Comparison of ENCODE assay signal across 9 mouse cellular contexts in genomic region chr11:44741042-44741491, GRCm38 (mm10).
DNase-seq lines count a peak whose midpoint lies in the region; ATAC-seq lines count a peak whose summit lies in the region.
"Had no signal": no experiment of that assay in that cellular context is flagged by ENCODE, and none has a peak within 500 bp of the region (broad histone marks: within the 10 kb centered on the region; RNA-seq: fewer than 3 reads in every experiment).

No protein-coding gene starts in this region.

- no peak overlapping the region for H3K9ac ChIP-seq in lung, embryonic 16.5 days (ENCODE audit: low read length)
- H3K9ac ChIP-seq in limb, embryonic 13.5 days = no peak overlapping the region
- H3K9ac ChIP-seq: limb, embryonic 12.5 days had no signal

- H3K4me3 ChIP-seq in lung, embryonic 16.5 days (ENCODE audit: low read length) = 0 out of 2 replicates have a peak overlapping the region, but pooled peaks have one; percentile 10
- H3K4me3 ChIP-seq in limb, embryonic 13.5 days = no peak overlapping the region
- H3K4me3 ChIP-seq: limb, embryonic 12.5 days had no signal

- H3K4me1 ChIP-seq in lung, embryonic 16.5 days (replicated peaks; ENCODE audit: control insufficient read depth, insufficient read depth, low read length) = peaks cover 5% of the 10 kb centered on the region; the same call in 1 of the 2 replicates
- peaks cover 42% of the 10 kb centered on the region for H3K4me1 ChIP-seq in limb, embryonic 13.5 days

- peaks cover 6% of the 10 kb centered on the region for H3K27me3 ChIP-seq in lung, embryonic 16.5 days (ENCODE audit: control insufficient read depth, insufficient read depth, low read depth, low read length)
- no peaks in the 10 kb centered on the region for H3K27me3 ChIP-seq in limb, embryonic 13.5 days
- H3K27me3 ChIP-seq: limb, embryonic 12.5 days had no signal

- H3K9me3 ChIP-seq in lung, embryonic 16.5 days (ENCODE audit: control insufficient read depth, low read length) = no peaks in the 10 kb centered on the region
- H3K9me3 ChIP-seq in limb, embryonic 13.5 days = no peaks in the 10 kb centered on the region
- H3K9me3 ChIP-seq: limb, embryonic 12.5 days had no signal

- no peaks in the 10 kb centered on the region for H3K36me3 ChIP-seq in lung, embryonic 16.5 days (ENCODE audit: control insufficient read depth, insufficient read depth, low read length)
- no peaks in the 10 kb centered on the region for H3K36me3 ChIP-seq in limb, embryonic 13.5 days
- H3K36me3 ChIP-seq: limb, embryonic 12.5 days had no signal

- H3K4me2 ChIP-seq in lung, embryonic 16.5 days (ENCODE audit: low read depth, low read length) = peak overlapping the region; percentile 38
- H3K4me2 ChIP-seq in limb, embryonic 13.5 days (replicated peaks) = 0 out of 2 replicates have a peak overlapping the region, but pooled peaks have one; percentile 1
- H3K4me2 ChIP-seq: limb, embryonic 12.5 days had no signal

- WGBS in lung, embryonic 16.5 days = 38% methylated on average over 20 of the region's 20 CpGs
- WGBS in limb, embryonic 13.5 days = 69% methylated on average over 20 of the region's 20 CpGs

- no peak overlapping the region for H3K27ac ChIP-seq in lung, embryonic 16.5 days (ENCODE audit: low read length)
- H3K27ac ChIP-seq in limb, embryonic 13.5 days = peak overlapping the region; percentile 4; the same call in 1 of the 2 replicates
- H3K27ac ChIP-seq: limb, embryonic 12.5 days had no signal

- peak; percentile 45 for DNase-seq in embryo, embryonic 10 days (ENCODE audit: low spot score)
- DNase-seq in embryo, embryonic 10.5 days (ENCODE audit: low spot score) = no peak
- DNase-seq in lung, postnatal 25 days (ENCODE audit: low spot score) = no peak
- DNase-seq in retina, postnatal 1 day = peak; percentile 25
- DNase-seq in urinary bladder, postnatal 10 days (ENCODE audit: low spot score) = no peak
- DNase-seq in frontal cortex, postnatal 25 days (ENCODE audit: low spot score in 2 of 2) = no peak

- ATAC-seq in lung, embryonic 16.5 days (ENCODE audit: low read depth) = no peak
- ATAC-seq in limb, embryonic 13.5 days (ENCODE audit: low FRiP score, low read depth) = no peak

Comparison
In these comparisons a context has a peak if more than half of its experiments do, and no peak if none do; other contexts are left out.
1. DNase-seq: peak in embryo, embryonic 10 days (single experiment) and retina, postnatal 1 day (single experiment); none in embryo, embryonic 10.5 days (single experiment), lung, postnatal 25 days (single experiment), urinary bladder, postnatal 10 days (single experiment) and frontal cortex, postnatal 25 days (0 of 2).